ENCODE assay signal across 9 mouse cellular contexts in the genomic region with DNA sequence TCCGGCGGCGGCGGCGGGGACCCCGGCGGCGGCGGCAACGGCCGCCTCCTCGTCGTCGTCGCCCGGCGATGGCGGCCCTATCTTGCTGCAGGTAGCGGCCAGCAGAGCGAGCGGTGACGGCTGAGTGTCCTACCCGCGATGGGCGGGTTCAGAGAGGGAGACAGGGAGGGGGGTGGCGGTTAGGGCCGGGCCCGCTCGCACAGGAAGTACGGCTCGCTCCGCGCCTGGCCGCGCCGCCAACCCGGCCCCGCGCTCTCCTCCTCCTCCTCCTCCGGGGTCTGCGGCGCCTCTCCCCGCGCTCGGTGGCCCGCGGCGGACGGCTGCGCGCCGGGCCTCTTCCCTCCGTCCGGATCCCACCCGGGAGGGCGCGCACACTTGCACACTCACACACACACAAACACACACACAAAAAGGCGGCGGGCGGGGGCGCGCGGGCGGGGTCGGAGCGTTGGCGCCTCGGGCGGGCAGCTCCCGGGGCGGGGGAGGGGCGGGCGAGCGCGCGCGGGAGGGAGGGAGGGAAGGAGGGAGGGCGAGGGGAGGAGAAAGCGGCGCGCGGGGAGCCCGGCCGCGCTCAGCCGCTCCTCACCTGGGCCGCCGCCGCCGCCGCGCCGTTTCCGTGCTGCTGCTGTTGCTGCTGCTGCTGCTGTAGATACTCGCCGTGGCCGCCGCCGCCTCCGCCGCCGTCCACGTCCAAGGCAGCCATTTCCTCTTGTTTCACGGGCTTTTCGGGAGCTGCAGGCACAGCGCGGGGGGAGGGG. TPM values are rescaled to one million over a fixed set of nuclear protein-coding genes. Genes with fewer than 3 reads are reported as not detected.
DNase-seq lines count a peak whose midpoint lies in the region; ATAC-seq lines count a peak whose summit lies in the region.
"Had no signal": no experiment of that assay in that cellular context is flagged by ENCODE, and none has a peak within 500 bp of the region (broad histone marks: within the 10 kb centered on the region; RNA-seq: fewer than 3 reads in every experiment).

No protein-coding gene starts in this region.

- H3K4me2 ChIP-seq in heart, embryonic 14.5 days (ENCODE audit: low read length): peak overlapping the region; percentile 90
- H3K4me2 ChIP-seq in liver, embryonic 13.5 days: peak overlapping the region; percentile 77
- H3K4me2 ChIP-seq in stomach, embryonic 15.5 days: peak overlapping the region; percentile 60

- peaks cover 9% of the 10 kb centered on the region for H3K36me3 ChIP-seq in heart, embryonic 14.5 days (ENCODE audit: control insufficient read depth, insufficient read depth, low read length)
- peaks cover 7% of the 10 kb centered on the region for H3K36me3 ChIP-seq in liver, embryonic 13.5 days
- no peaks in the 10 kb centered on the region for H3K36me3 ChIP-seq in stomach, embryonic 15.5 days

- H3K27me3 ChIP-seq in heart, embryonic 14.5 days (ENCODE audit: control insufficient read depth, insufficient read depth, low read length): no peaks in the 10 kb centered on the region
- no peaks in the 10 kb centered on the region for H3K27me3 ChIP-seq in liver, embryonic 13.5 days
- H3K27me3 ChIP-seq in stomach, embryonic 15.5 days (replicated peaks): no peaks in the 10 kb centered on the region

- no peaks in the 10 kb centered on the region for H3K9me3 ChIP-seq in heart, embryonic 14.5 days (ENCODE audit: control insufficient read depth, low read length)
- no peaks in the 10 kb centered on the region for H3K9me3 ChIP-seq in liver, embryonic 13.5 days (replicated peaks)
- H3K9me3 ChIP-seq in stomach, embryonic 15.5 days: no peaks in the 10 kb centered on the region

- peak overlapping the region; percentile 87 for H3K9ac ChIP-seq in heart, embryonic 14.5 days (ENCODE audit: low read length)
- peak overlapping the region; percentile 100 for H3K9ac ChIP-seq in liver, embryonic 13.5 days
- H3K9ac ChIP-seq in stomach, embryonic 15.5 days: peak overlapping the region; percentile 100

- WGBS in heart, embryonic 14.5 days: under 1% methylated on average over 58 of the region's 107 CpGs
- WGBS in liver, embryonic 13.5 days (ENCODE audit: insufficient replicate concordance): under 1% methylated on average over 58 of the region's 107 CpGs
- WGBS in stomach, embryonic 15.5 days: 0% methylated on average over 48 of the region's 107 CpGs

- peak overlapping the region; percentile 95 for H3K4me3 ChIP-seq in brown adipose tissue, adult 24 weeks (ENCODE audit: insufficient read depth, low read depth, low read length)
- peak overlapping the region; percentile 77 to 97 for H3K4me3 ChIP-seq in heart, embryonic 14.5 days (ENCODE audit: control insufficient read depth in 1 of 2, insufficient read depth in 1 of 2, low read depth in 1 of 2, low read length in 2 of 2)
- H3K4me3 ChIP-seq in liver, embryonic 13.5 days (replicated peaks): peak overlapping the region; percentile 100
- H3K4me3 ChIP-seq in stomach, embryonic 15.5 days (replicated peaks): peak overlapping the region; percentile 98

- peak; percentile 93 for DNase-seq in kidney, postnatal 14 days
- peak; percentile 85 for DNase-seq in liver, embryonic 13.5 days
- DNase-seq in neural tube, embryonic 10.5 days (ENCODE audit: extremely low spot score, low spot score): peak; percentile 94

- peak; percentile 51 for ATAC-seq in CD4-positive, CD25-positive, alpha-beta regulatory T cell, adult 4 months
- peak; percentile 69 for ATAC-seq in erythroid progenitor cell, adult 5-6 weeks (replicated peaks; ENCODE audit: low FRiP score, poor library complexity, severe bottlenecking)
- ATAC-seq in heart, embryonic 14.5 days (ENCODE audit: insufficient number of reproducible peaks, insufficient read depth, low FRiP score, low read depth): peak; percentile 77
- peak; percentile 80 for ATAC-seq in liver, embryonic 13.5 days (ENCODE audit: low read depth)
- peak; percentile 85 for ATAC-seq in stomach, embryonic 15.5 days (ENCODE audit: insufficient read depth, low FRiP score, low read depth)

- peak overlapping the region; percentile 96 for H3K27ac ChIP-seq in brown adipose tissue, adult 24 weeks (replicated peaks; ENCODE audit: low read depth, low read length)
- H3K27ac ChIP-seq in heart, embryonic 14.5 days (replicated peaks in 1 of 2; ENCODE audit: control insufficient read depth in 1 of 2, insufficient read depth in 1 of 2, low read depth in 2 of 2, low read length in 2 of 2): peak overlapping the region; percentile 98 to 99
- peak overlapping the region; percentile 100 for H3K27ac ChIP-seq in liver, embryonic 13.5 days
- H3K27ac ChIP-seq in stomach, embryonic 15.5 days: peak overlapping the region; percentile 100

- H3K4me1 ChIP-seq in brown adipose tissue, adult 24 weeks (ENCODE audit: control insufficient read depth, insufficient read depth, insufficient read length, low read length): peaks cover 11% of the 10 kb centered on the region
- peaks cover 0 to 24% of the 10 kb centered on the region in 2 experiments; a peak in 2 of 4 replicates for H3K4me1 ChIP-seq in heart, embryonic 14.5 days (ENCODE audit: control insufficient read depth in 2 of 2, insufficient read depth in 2 of 2, low read length in 2 of 2)
- peaks cover 38% of the 10 kb centered on the region for H3K4me1 ChIP-seq in liver, embryonic 13.5 days (replicated peaks)
- peaks cover 12% of the 10 kb centered on the region; the same call in 1 of the 2 replicates for H3K4me1 ChIP-seq in stomach, embryonic 15.5 days

RNA-seq across cellular contexts. Expression of gene Sp3, which starts 1.2 kb away (rescaled TPM):
- 10 to 100 TPM; 52.0 to 71.4 TPM for polyA plus RNA-seq in CD4-positive, CD25-positive, alpha-beta regulatory T cell, adult 4 months (2017; shearing (Covaris generic))
- 42.7 and 45.9 TPM in 2 replicates for polyA plus RNA-seq in brown adipose tissue, adult 24 weeks (2012; ENCODE audit: insufficient read depth, insufficient read length, missing spikeins)
- total RNA-seq in erythroid progenitor cell, adult 5-6 weeks (2015; ENCODE audit: low replicate concordance): 188 and 216 TPM in 2 replicates
- total RNA-seq in erythroid progenitor cell, adult 5-6 weeks (2017; ENCODE audit: low replicate concordance): 249 and 271 TPM in 2 replicates
- polyA plus RNA-seq in heart, embryonic 14.5 days (2014; fragmentation: Nextera tagmentation; extraction: Ambion mirVana): 41.2 and 47.8 TPM in 2 replicates
- polyA plus RNA-seq in liver, embryonic 13.5 days (2015; fragmentation: Nextera tagmentation; extraction: Ambion mirVana): 29.6 and 37.6 TPM in 2 replicates
- 49.2 and 49.8 TPM in 2 replicates for polyA plus RNA-seq in stomach, embryonic 15.5 days (2015; fragmentation: Nextera tagmentation; extraction: Ambion mirVana)

RNA-seq across cellular contexts. Expression of gene Gm11084, which starts 7.4 kb away (rescaled TPM):
- polyA plus RNA-seq in CD4-positive, CD25-positive, alpha-beta regulatory T cell, adult 4 months (2017; shearing (Covaris generic)): not detected
- not detected in 2 replicates for polyA plus RNA-seq in brown adipose tissue, adult 24 weeks (2012; ENCODE audit: insufficient read depth, insufficient read length, missing spikeins)
- not detected in 2 replicates for total RNA-seq in erythroid progenitor cell, adult 5-6 weeks (2015; ENCODE audit: low replicate concordance)
- total RNA-seq in erythroid progenitor cell, adult 5-6 weeks (2017; ENCODE audit: low replicate concordance): not detected in 2 replicates
- polyA plus RNA-seq in heart, embryonic 14.5 days (2014; fragmentation: Nextera tagmentation; extraction: Ambion mirVana): not detected in 2 replicates
- not detected in 2 replicates for polyA plus RNA-seq in liver, embryonic 13.5 days (2015; fragmentation: Nextera tagmentation; extraction: Ambion mirVana)
- polyA plus RNA-seq in stomach, embryonic 15.5 days (2015; fragmentation: Nextera tagmentation; extraction: Ambion mirVana): not detected in 2 replicates
- polyA plus RNA-seq: gonadal fat pad, adult 2 months had no signal

Comparison
In these comparisons a context has a peak if more than half of its experiments do, and no peak if none do; other contexts are left out.
1. Peak in every context shown above with its lines: DNase-seq, ATAC-seq, H3K4me3 ChIP-seq and H3K27ac ChIP-seq.